Mouse (Mus musculus): ENCODE measurements around the gene Tshz2. TPM values are rescaled to one million over a fixed set of nuclear protein-coding genes. Genes with fewer than 3 reads are reported as not detected.
"Not testable (repeated sequence)": the region's sequence is repeated elsewhere in the genome, so short reads cannot be mapped to it uniquely, and the experiment has no call there.

The Tshz2 gene
- polyA plus RNA-seq (2012; rRNA removed) = 42.1 and 60.0 TPM in 2 replicates

GRCm38 (mm10) chr2:169632338-169633151 lies at the start of gene Tshz2:
TSS of gene Tshz2 (plus strand) at chr2:169633013.
- peak; percentile 45 for DNase-seq (ENCODE audit: low spot score)

GRCm38 (mm10) chr2:169583476-169583875 lies 49.3 kb upstream of the Tshz2 start:
- DNase-seq (ENCODE audit: low spot score) = no peak

GRCm38 (mm10) chr2:169584745-169585456 lies 47.9 kb upstream of the Tshz2 start:
- no peak for DNase-seq (ENCODE audit: low spot score)

GRCm38 (mm10) chr2:169585631-169586285 lies 47.1 kb upstream of the Tshz2 start:
- DNase-seq (ENCODE audit: low spot score) = no peak

GRCm38 (mm10) chr2:169586688-169587087 lies 46.1 kb upstream of the Tshz2 start:
- no peak for DNase-seq (ENCODE audit: low spot score)

GRCm38 (mm10) chr2:169587645-169588044 lies 45.2 kb upstream of the Tshz2 start, which contains the start of gene Gm11011:
TSS of gene Gm11011 (minus strand) at chr2:169587745.
- DNase-seq (ENCODE audit: low spot score) = not testable (repeated sequence)

GRCm38 (mm10) chr2:169589697-169590096 lies 43.1 kb upstream of the Tshz2 start:
- no peak for DNase-seq (ENCODE audit: low spot score)

GRCm38 (mm10) chr2:169590412-169590811 lies 42.4 kb upstream of the Tshz2 start:
- no peak for DNase-seq (ENCODE audit: low spot score)

GRCm38 (mm10) chr2:169593742-169594141 lies 39.1 kb upstream of the Tshz2 start:
- no peak for DNase-seq (ENCODE audit: low spot score)

GRCm38 (mm10) chr2:169597357-169597756 lies 35.5 kb upstream of the Tshz2 start:
- DNase-seq (ENCODE audit: low spot score) = no peak

GRCm38 (mm10) chr2:169597971-169598370 lies 34.8 kb upstream of the Tshz2 start:
- DNase-seq (ENCODE audit: low spot score) = no peak

GRCm38 (mm10) chr2:169599591-169599990 lies 33.2 kb upstream of the Tshz2 start:
- no peak for DNase-seq (ENCODE audit: low spot score)

GRCm38 (mm10) chr2:169600163-169600562 lies 32.6 kb upstream of the Tshz2 start:
- no peak for DNase-seq (ENCODE audit: low spot score)

- no peak for DNase-seq (ENCODE audit: low spot score)
Observed at GRCm38 (mm10) chr2:169606901-169607678, 25.7 kb upstream of the Tshz2 start.

- DNase-seq (ENCODE audit: low spot score) = no peak
Observed at GRCm38 (mm10) chr2:169607787-169608186, 25.0 kb upstream of the Tshz2 start.

GRCm38 (mm10) chr2:169609956-169610355 lies 22.9 kb upstream of the Tshz2 start:
- no peak for DNase-seq (ENCODE audit: low spot score)

GRCm38 (mm10) chr2:169610882-169611281 lies 21.9 kb upstream of the Tshz2 start:
- DNase-seq (ENCODE audit: low spot score) = no peak

GRCm38 (mm10) chr2:169611557-169611956 lies 21.3 kb upstream of the Tshz2 start:
- DNase-seq (ENCODE audit: low spot score) = no peak

- no peak for DNase-seq (ENCODE audit: low spot score)
Observed at GRCm38 (mm10) chr2:169614683-169615082, 18.1 kb upstream of the Tshz2 start.

- DNase-seq (ENCODE audit: low spot score) = no peak
Observed at GRCm38 (mm10) chr2:169615998-169616397, 16.8 kb upstream of the Tshz2 start.

- DNase-seq (ENCODE audit: low spot score) = no peak
Observed at GRCm38 (mm10) chr2:169621201-169621710, 11.6 kb upstream of the Tshz2 start.

Measured in urinary bladder, adult 2 months (tissue).